Mouse (Mus musculus): Measurements from ENCODE around the gene Slc35g1. TPM values are rescaled to one million over a fixed set of nuclear protein-coding genes. Genes with fewer than 3 reads are reported as not detected.

Gene Slc35g1
- polyA plus RNA-seq, 1 experiment from 2014 or later: 9.0 TPM

DNA sequence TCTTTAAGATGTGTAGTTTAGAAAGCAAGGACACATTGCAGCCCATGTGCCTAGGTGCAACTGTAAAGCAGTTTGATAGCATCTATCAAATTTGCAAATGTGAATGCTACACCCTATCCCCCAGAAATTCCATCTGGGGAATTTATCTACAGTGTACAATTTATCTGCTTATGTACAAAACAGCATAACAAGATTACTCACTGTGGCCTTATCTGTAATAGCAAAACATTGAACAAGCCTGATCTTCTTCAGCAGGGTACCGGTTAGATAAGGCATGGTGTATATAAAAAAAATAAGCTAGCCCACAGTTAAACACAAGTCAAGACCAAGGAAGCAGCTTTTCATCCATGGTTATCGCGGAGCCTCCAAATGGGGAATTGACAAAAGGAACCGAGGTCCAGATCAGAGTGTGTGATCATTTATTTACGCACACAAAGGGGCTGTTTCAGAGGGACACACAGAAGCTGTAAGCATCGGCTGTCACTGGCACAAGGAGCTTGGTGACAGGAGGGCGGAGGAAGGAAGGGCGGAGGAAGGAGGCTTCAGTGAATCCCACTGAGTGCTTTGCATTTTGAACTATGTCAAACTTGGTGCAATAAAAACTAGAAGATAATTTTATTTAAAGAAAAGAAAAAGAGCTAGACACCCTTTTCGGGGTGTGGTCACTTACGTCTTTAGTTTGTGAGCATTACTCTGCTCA is 14.7 kb downstream of the Slc35g1 start:
- H3K4me1 ChIP-seq (ENCODE audit: control insufficient read depth, insufficient read depth, low read length): no peaks in the 10 kb centered on the region
- no peaks in the 10 kb centered on the region for H3K36me3 ChIP-seq (ENCODE audit: control insufficient read depth, insufficient read depth, low read length)
- H3K9me3 ChIP-seq (replicated peaks; ENCODE audit: control insufficient read depth, low read length): no peaks in the 10 kb centered on the region
- H3K9ac ChIP-seq (ENCODE audit: low read length): no peak overlapping the region
- no peak overlapping the region for H3K4me2 ChIP-seq (ENCODE audit: low read depth, low read length)
- no peak overlapping the region for H3K4me3 ChIP-seq (replicated peaks; ENCODE audit: low read length)
- 86% methylated on average over 10 of the region's 10 CpGs for WGBS
- no peaks in the 10 kb centered on the region for H3K27me3 ChIP-seq (ENCODE audit: control insufficient read depth, insufficient read depth, low read length)
- no peak overlapping the region for H3K27ac ChIP-seq (ENCODE audit: low read length)
- ATAC-seq (ENCODE audit: insufficient read depth, low FRiP score): no peak

- Histone ChIP-seq H3K27me3 (ENCODE audit: control insufficient read depth, insufficient read depth, low read length) (no peaks in the 10 kb centered on the region), H3K36me3 (ENCODE audit: control insufficient read depth, insufficient read depth, low read length) (no peaks in the 10 kb centered on the region), H3K4me1 (ENCODE audit: control insufficient read depth, insufficient read depth, low read length) (peaks cover 2% of the 10 kb centered on the region; the same call in 1 of the 2 replicates), H3K9me3 (replicated peaks; ENCODE audit: control insufficient read depth, low read length) (no peaks in the 10 kb centered on the region), H3K27ac (ENCODE audit: low read length) (no peak overlapping the region), H3K9ac (ENCODE audit: low read length) (no peak overlapping the region), H3K4me2 (ENCODE audit: low read depth, low read length) (no peak overlapping the region), H3K4me3 (replicated peaks; ENCODE audit: low read length) (no peak overlapping the region)
- WGBS: 85% methylated on average over 6 of the region's 6 CpGs
- no peak for ATAC-seq (ENCODE audit: insufficient read depth, low FRiP score)
Measured at GRCm38 (mm10) chr19:38413861-38414260, 18.1 kb downstream of the Slc35g1 start.

- no peak overlapping the region for H3K9ac ChIP-seq (ENCODE audit: low read length)
- no peak for ATAC-seq (ENCODE audit: insufficient read depth, low FRiP score)
- no peaks in the 10 kb centered on the region for H3K27me3 ChIP-seq (ENCODE audit: control insufficient read depth, insufficient read depth, low read length)
- no peak overlapping the region for H3K27ac ChIP-seq (ENCODE audit: low read length)
- H3K36me3 ChIP-seq (ENCODE audit: control insufficient read depth, insufficient read depth, low read length): no peaks in the 10 kb centered on the region
- H3K4me1 ChIP-seq (ENCODE audit: control insufficient read depth, insufficient read depth, low read length): peaks cover 6% of the 10 kb centered on the region; the same call in 1 of the 2 replicates
- WGBS: 36% methylated on average over 4 of the region's 4 CpGs
- no peak overlapping the region for H3K4me3 ChIP-seq (replicated peaks; ENCODE audit: low read length)
- H3K4me2 ChIP-seq (ENCODE audit: low read depth, low read length): no peak overlapping the region
- no peaks in the 10 kb centered on the region for H3K9me3 ChIP-seq (replicated peaks; ENCODE audit: control insufficient read depth, low read length)
Measured at GRCm38 (mm10) chr19:38418819-38419423, 23.1 kb downstream of the Slc35g1 start.

- Histone ChIP-seq H3K36me3 (ENCODE audit: control insufficient read depth, insufficient read depth, low read length) (no peaks in the 10 kb centered on the region), H3K27ac (ENCODE audit: low read length) (no peak overlapping the region), H3K4me3 (replicated peaks; ENCODE audit: low read length) (no peak overlapping the region), H3K4me2 (ENCODE audit: low read depth, low read length) (no peak overlapping the region), H3K9ac (ENCODE audit: low read length) (no peak overlapping the region), H3K27me3 (ENCODE audit: control insufficient read depth, insufficient read depth, low read length) (no peaks in the 10 kb centered on the region), H3K4me1 (ENCODE audit: control insufficient read depth, insufficient read depth, low read length) (peaks cover 6% of the 10 kb centered on the region; the same call in 1 of the 2 replicates), H3K9me3 (replicated peaks; ENCODE audit: control insufficient read depth, low read length) (no peaks in the 10 kb centered on the region)
- 60% methylated on average over 4 of the region's 4 CpGs for WGBS
- ATAC-seq (ENCODE audit: insufficient read depth, low FRiP score): no peak
Measured at GRCm38 (mm10) chr19:38420751-38421295, 25.0 kb downstream of the Slc35g1 start.

DNA sequence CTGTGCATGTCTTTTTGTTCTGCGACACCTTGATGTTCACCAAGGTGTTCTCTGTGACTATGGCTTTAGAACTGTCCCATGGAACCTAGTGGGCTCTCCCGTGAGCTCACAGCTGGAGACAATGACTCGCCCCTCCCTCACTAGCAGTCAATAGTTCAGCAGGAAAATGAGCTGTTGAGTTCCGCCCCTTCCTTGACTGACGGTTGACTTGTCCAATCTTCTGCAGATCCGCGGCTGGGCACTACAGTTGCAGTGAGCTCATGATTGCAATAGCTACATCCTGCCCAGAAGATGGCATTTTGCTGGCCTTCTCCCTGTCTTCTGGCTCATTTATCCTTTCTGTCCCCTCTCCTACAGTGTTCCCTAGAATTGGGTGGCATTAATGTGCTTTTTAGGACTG is 25.7 kb downstream of the Slc35g1 start:
- Histone ChIP-seq H3K4me2 (ENCODE audit: low read depth, low read length) (no peak overlapping the region), H3K9ac (ENCODE audit: low read length) (no peak overlapping the region), H3K36me3 (ENCODE audit: control insufficient read depth, insufficient read depth, low read length) (no peaks in the 10 kb centered on the region), H3K27ac (ENCODE audit: low read length) (no peak overlapping the region), H3K4me1 (ENCODE audit: control insufficient read depth, insufficient read depth, low read length) (peaks cover 6% of the 10 kb centered on the region; the same call in 1 of the 2 replicates), H3K4me3 (replicated peaks; ENCODE audit: low read length) (no peak overlapping the region), H3K9me3 (replicated peaks; ENCODE audit: control insufficient read depth, low read length) (no peaks in the 10 kb centered on the region), H3K27me3 (ENCODE audit: control insufficient read depth, insufficient read depth, low read length) (no peaks in the 10 kb centered on the region)
- 67% methylated on average over 7 of the region's 7 CpGs for WGBS
- no peak for ATAC-seq (ENCODE audit: insufficient read depth, low FRiP score)

DNA sequence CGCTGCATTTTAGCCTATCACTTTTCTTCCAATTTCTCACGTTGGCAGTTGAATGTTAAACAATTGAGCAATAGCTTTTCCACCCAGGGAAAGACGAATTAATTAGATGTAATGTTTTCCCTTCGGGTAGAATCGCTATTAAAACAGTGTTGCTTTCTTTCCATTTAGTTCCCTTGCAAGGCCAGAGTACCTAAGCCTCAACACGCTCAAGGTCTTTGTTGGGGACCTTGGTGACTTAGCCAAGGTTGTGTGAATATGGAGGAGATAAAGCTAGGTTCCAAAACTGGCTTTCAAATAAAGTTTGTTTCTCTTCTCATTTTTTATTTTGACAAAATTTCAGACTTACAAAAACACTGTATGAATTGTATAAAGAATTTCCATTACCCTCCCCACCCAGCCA is 27.1 kb downstream of the Slc35g1 start:
- Histone ChIP-seq H3K4me2 (ENCODE audit: low read depth, low read length) (no peak overlapping the region), H3K4me1 (ENCODE audit: control insufficient read depth, insufficient read depth, low read length) (peaks cover 6% of the 10 kb centered on the region; the same call in 1 of the 2 replicates), H3K4me3 (replicated peaks; ENCODE audit: low read length) (no peak overlapping the region), H3K9me3 (replicated peaks; ENCODE audit: control insufficient read depth, low read length) (no peaks in the 10 kb centered on the region), H3K36me3 (ENCODE audit: control insufficient read depth, insufficient read depth, low read length) (no peaks in the 10 kb centered on the region), H3K9ac (ENCODE audit: low read length) (no peak overlapping the region), H3K27ac (ENCODE audit: low read length) (no peak overlapping the region), H3K27me3 (ENCODE audit: control insufficient read depth, insufficient read depth, low read length) (no peaks in the 10 kb centered on the region)
- no peak for ATAC-seq (ENCODE audit: insufficient read depth, low FRiP score)
- 32% methylated on average over 6 of the region's 6 CpGs for WGBS

DNA sequence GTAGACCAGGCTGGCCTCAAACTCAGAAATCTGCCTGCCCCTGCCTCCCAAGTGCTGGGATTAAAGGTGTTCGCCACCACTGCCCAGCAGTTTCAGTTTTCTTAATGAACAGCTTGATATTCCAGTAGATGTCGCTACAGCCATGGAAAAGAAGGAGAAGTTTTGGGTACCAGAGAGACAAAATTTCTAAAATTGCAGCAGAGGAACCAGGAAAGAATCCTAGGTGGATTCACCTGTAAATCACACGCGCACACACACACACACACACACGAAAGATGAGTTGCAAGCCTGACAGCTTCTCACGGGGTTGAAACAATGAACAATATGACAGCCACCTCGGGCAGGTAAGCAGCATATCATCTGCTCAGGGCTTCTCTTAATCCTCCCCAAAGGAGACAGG is 28.1 kb downstream of the Slc35g1 start:
- Histone ChIP-seq H3K27ac (ENCODE audit: low read length) (no peak overlapping the region), H3K4me3 (replicated peaks; ENCODE audit: low read length) (no peak overlapping the region), H3K4me2 (ENCODE audit: low read depth, low read length) (no peak overlapping the region), H3K36me3 (ENCODE audit: control insufficient read depth, insufficient read depth, low read length) (no peaks in the 10 kb centered on the region), H3K4me1 (ENCODE audit: control insufficient read depth, insufficient read depth, low read length) (peaks cover 4% of the 10 kb centered on the region; the same call in 1 of the 2 replicates), H3K9me3 (replicated peaks; ENCODE audit: control insufficient read depth, low read length) (no peaks in the 10 kb centered on the region), H3K9ac (ENCODE audit: low read length) (no peak overlapping the region), H3K27me3 (ENCODE audit: control insufficient read depth, insufficient read depth, low read length) (no peaks in the 10 kb centered on the region)
- 37% methylated on average over 7 of the region's 7 CpGs for WGBS
- ATAC-seq (ENCODE audit: insufficient read depth, low FRiP score): no peak

DNA sequence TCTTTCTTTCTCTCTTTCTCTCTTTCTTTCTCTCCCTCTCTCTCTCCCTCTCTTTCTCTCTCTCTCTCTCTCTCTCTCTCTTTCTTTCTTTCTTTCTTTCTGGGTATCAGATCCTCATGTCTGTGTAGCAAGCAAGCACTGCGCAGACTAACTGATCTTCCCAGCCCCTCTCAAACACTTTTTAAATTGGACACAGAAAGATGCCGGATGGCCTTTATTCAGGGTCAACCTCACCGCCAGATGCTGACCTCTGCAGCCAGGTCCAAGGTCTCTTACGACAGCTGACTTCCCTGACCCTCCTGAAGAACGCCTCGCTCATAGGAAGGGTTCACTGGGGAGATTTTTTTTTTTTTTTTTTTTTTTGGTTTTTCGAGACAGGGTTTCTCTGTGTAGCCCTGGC is 28.8 kb downstream of the Slc35g1 start:
- ATAC-seq (ENCODE audit: insufficient read depth, low FRiP score): no peak
- Histone ChIP-seq H3K9me3 (replicated peaks; ENCODE audit: control insufficient read depth, low read length) (no peaks in the 10 kb centered on the region), H3K9ac (ENCODE audit: low read length) (no peak overlapping the region), H3K4me1 (ENCODE audit: control insufficient read depth, insufficient read depth, low read length) (no peaks in the 10 kb centered on the region), H3K27me3 (ENCODE audit: control insufficient read depth, insufficient read depth, low read length) (no peaks in the 10 kb centered on the region), H3K4me2 (ENCODE audit: low read depth, low read length) (no peak overlapping the region), H3K27ac (ENCODE audit: low read length) (no peak overlapping the region), H3K4me3 (replicated peaks; ENCODE audit: low read length) (no peak overlapping the region), H3K36me3 (ENCODE audit: control insufficient read depth, insufficient read depth, low read length) (no peaks in the 10 kb centered on the region)
- WGBS: 79% methylated on average over 7 of the region's 7 CpGs

DNA sequence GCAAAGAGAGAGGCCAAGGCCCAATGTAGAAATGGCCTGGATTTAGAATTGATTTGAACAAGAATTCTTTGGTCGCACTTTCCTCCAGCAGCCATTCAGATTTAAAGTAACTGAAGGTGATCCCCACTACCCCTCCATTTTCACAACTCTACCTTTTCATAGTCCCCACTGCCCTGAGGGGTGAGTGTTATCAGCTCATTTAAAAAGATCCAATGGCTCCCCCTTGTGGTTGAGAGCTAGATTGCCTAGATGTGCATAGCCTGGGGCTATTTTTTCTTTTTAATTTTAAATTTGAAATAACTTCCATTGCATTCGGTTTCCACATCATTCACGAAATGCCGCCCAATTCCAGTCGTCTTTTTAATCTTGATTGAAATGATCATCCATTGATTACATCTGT is 33.5 kb downstream of the Slc35g1 start:
- H3K36me3 ChIP-seq (ENCODE audit: control insufficient read depth, insufficient read depth, low read length): no peaks in the 10 kb centered on the region
- WGBS: 44% methylated on average over 5 of the region's 5 CpGs
- H3K27ac ChIP-seq (ENCODE audit: low read length): no peak overlapping the region
- no peak overlapping the region for H3K4me2 ChIP-seq (ENCODE audit: low read depth, low read length)
- H3K9ac ChIP-seq (ENCODE audit: low read length): no peak overlapping the region
- no peak overlapping the region for H3K4me3 ChIP-seq (replicated peaks; ENCODE audit: low read length)
- H3K27me3 ChIP-seq (ENCODE audit: control insufficient read depth, insufficient read depth, low read length): no peaks in the 10 kb centered on the region
- H3K4me1 ChIP-seq (ENCODE audit: control insufficient read depth, insufficient read depth, low read length): no peaks in the 10 kb centered on the region
- no peak for ATAC-seq (ENCODE audit: insufficient read depth, low FRiP score)
- no peaks in the 10 kb centered on the region for H3K9me3 ChIP-seq (replicated peaks; ENCODE audit: control insufficient read depth, low read length)
